Mouse (Mus musculus): Measurements from ENCODE around the gene Thbs3.
A peak's percentile ranks its signal among the peaks of the same experiment; 100 is the strongest.

Thbs3 gene

DNA sequence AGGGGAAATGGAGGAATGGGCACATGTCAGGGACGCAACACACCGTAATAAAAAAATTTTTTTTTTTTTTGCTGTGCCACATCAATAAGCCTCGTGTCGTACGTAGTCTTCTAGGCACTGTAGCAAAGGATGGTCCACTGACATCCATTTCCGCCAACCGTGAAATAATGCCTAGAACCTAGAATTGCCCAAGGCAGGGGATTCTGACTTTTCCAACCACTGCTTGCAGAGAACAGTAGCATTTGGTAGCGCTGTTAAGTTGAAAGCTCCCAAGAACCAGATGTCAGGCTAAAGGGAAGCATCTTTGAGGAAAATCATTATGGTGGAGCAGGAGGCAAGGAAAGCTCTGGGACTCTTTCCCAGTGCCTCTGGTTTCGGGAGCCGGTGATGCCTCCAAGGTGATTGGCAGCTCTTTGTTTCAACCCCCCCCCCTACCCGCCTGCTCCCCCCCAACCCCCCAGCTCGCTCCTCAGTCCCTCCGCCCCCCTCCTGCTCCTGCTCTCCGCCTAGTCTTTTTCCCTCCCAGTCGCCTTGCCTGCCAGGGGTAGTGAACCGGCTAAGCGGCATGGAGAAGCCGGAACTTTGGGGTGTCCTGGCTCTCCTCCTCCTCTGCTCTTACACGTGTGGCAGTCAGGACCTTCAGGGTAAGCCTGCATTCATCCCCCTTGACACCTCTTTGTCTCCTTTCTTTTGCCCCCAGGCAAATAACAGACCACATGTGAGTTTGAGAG, at the start of gene Thbs3:
Gene Thbs3 (plus strand): TSS at position 500 of the 731 bp plus-strand sequence.
- DNase-seq = no peak

DNA sequence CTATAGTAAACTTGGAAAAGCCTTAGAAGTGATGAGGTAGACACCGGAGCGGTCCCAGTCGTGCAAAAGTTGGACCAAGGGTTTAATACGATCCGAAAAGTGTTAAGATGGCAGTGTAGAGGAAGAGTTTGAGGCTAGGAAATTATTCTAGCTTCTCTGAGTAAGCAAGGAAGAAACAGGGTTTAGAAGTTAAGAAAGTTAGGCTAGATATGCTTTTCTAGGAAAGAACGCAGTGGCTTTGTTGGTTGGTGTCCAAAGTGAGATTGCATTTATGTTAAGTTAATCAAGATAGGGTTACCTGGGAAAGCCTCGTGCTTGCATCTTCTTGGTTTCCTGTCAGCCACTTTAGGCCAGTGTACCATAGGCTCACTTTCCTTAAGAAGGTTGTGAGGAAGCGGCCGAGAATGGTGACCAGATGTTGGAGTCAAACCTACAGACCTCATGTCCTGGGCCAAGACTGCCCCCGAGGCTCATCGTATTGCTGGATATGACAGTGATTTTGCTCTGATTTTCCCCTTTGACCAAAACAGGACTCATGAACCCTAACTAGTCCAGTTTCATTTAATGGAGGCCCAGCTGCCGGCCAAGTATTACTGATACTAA, 49.6 kb upstream of the Thbs3 start:
- DNase-seq = no peak

DNA sequence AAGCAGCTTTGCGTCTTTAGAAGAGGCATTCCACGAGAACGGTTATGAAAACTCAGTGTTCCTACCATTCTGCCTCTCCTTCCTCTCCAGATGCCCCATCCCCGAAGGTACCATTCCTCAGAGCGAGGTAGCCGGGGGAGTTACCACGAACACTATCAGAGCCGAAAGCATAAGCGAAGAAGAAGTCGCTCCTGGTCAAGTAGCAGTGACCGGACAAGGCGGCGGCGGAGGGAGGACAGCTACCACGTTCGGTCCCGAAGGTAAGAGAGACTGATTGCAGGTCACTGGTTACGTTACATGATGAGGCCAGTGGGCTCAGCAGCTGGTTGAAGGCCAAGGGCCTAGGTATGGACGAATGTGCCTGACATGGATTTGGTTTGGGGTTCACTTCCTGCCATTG, 48.0 kb upstream of the Thbs3 start:
- no peak for DNase-seq

DNA sequence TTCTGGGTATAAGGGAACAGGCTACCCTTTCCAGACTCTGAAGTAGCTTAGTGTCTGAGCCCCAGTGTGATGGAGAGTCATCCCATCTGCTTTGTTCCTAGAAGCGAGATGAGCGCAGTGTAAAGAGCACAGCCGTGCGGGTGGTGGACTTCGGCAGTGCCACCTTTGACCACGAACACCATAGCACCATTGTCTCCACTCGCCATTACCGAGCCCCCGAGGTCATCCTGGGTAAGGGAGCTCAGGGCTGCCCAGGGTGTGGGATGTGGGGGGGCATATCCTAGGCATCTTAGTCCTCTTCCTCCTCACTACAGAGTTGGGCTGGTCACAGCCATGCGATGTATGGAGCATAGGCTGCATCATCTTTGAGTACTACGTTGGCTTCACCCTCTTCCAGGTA, 40.1 kb upstream of the Thbs3 start:
- DNase-seq = no peak

DNA sequence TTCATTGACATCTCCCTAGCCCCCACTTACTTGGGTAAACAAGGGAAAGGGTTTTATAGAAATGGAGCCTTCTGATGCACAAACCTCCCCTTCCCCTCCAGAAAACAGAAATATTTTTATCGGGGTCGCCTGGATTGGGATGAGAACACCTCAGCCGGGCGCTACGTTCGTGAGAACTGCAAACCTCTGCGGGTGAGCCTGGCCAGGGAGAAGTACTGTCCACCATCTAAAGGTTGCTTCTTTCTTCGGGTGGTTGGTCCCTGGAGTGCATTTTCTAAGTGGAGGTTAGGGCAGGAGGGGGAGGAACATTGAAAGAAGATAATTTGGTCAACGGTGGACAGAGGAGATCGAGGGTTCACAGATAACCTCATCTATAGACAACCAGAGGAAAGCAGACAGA, 39.4 kb upstream of the Thbs3 start:
- no peak for DNase-seq

DNA sequence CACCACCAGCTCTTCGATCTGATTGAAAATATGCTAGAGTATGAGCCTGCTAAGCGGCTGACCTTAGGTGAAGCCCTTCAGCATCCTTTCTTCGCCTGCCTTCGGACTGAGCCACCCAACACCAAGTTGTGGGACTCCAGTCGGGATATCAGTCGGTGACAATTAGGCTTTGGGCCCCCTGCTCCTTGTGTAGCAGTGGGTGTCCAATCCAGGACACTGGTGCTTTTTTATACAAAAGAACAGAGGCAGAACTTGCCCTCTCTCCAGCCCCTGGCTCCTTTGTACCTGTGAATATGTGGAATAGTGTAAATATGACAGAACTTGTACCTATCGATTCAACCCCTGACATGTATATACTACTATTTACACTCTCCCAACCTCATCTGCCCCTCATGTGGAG, 38.6 kb upstream of the Thbs3 start:
- DNase-seq = no peak

DNA sequence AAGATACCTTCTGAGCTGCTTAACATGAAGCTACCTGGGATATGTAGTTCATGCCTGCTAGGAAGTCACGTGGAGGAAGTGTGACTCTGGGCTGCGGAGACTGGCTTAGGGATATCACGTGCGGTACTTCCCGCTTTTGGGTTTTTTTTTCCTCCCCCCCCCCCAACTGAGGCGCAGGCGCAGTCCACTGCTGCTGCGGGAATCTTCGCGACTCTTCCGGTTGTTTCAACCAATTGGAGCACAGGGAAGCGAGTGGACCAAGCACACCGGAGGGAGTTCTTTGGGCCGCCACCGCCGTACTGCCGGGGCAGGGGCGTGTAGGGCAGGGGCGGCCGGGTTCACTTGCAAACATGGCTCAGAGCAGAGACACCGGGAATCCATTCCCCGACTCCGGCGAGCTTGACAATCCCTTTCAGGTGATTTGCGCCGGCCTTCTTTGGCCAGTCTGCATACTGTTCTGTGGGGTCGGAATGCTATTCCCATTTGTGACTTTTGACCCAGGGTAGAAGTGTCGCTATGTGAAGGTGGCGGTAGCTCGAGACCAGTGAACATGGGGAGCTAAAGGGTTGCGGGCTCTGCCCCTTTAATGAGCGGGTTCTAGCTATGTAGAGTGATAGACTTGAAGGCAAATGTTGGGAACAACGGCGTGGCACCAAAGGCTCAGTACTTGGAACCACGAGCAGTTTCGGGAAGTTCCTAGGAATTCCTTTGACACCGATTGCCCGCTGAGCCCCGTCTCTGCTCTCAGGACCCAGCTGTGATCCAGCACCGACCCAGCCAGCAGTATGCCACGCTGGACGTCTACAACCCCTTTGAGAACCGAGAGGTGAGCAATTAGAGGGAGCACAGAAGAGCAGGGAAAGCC, 37.5 kb upstream of the Thbs3 start, which contains the start of gene Scamp3:
Gene Scamp3 (plus strand): TSS at position 232 of the 865 bp plus-strand sequence.
- peak; percentile 75 to 83 for DNase-seq

DNA sequence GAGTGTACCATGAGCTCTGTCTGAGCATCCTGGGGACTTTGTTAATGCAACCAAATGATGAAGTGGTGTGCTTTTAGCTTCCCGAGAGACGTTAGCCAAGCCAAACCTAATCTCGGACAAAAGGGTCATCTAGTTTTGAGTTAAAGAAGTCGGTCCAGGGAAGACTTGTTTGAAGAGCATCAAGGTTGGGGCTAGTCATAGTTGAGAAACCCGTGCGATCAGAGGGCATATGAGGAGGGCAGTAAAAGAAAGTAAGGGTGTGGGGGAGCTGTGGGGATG, 36.9 kb upstream of the Thbs3 start:
- DNase-seq = no peak

DNA sequence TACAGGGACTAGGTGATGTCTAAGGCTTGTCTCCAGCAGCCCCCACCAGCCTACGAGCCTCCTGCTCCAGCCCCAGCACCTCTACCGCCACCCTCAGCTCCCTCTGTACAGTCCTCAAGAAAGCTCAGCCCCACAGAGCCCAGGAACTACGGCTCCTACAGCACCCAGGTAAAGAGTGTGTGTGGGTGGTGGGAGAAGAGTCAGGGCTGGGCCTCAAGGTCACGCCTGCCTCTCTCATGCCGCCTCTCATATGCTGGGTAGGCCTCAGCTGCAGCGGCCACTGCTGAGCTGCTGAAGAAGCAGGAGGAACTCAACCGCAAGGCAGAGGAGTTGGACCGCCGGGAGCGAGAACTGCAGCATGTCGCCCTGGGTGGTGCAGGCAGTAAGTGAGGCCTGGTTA, 35.9 kb upstream of the Thbs3 start:
- DNase-seq = peak in 1 of 2 experiments; percentile 35

DNA sequence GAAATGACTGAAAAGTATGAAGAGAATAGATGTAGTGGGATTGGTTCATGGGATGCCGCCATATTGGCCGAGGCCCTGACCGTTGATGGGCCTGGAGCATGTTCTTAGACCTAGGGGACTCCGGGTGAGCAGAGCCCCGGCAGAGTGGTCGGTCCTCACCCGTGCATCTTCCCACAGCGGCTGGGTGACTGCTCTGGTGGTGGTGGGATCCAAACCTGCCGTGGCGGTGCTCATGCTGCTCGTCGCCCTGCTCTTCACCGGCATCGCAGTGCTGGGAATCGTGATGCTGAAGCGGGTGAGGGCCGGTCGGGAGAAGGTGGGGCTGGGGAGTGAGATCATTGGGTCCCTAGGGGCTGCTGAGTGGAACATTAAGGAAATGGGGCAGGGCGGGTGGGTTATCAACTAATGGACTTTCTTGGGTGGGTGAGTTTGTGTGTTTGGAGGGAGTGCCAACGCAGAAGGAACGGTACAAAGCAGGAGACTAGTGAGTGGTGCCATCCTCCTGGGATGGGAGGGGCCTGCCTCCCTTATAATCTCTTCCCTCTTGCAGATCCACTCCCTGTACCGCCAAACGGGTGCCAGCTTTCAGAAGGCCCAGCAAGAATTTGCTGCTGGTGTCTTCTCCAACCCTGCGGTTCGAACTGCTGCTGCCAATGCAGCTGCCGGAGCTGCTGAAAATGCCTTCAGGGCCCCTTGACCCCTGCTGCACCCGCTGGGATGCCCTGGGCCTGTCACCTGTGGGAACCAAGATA, 33.1 kb upstream of the Thbs3 start:
- peak in 1 of 2 experiments; percentile 25 for DNase-seq

DNA sequence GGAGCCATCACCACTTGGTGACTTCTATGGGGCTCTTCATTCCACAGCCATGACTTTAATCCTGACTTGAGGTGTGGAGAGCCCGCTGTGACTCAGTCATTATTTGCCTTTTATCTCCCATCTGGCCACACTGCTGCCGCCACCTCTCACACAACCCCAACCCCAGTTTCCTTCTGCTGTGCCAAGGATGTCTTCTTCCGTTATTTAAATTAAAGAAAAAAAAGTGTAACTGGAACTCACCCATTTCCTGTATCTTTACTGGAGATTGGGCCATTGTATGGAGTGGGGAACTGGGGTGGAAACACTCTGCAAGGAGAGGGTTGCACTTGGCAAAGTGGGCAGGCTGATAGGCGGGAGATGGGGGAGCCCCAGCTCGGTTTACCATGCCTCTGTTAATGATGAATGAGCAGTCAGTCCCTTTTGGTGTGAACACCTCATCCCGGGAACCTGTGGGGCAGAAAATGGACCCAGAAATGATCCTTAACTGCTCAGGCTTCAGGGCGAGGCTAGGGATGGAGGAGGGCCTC, 32.4 kb upstream of the Thbs3 start:
- no peak for DNase-seq

DNA sequence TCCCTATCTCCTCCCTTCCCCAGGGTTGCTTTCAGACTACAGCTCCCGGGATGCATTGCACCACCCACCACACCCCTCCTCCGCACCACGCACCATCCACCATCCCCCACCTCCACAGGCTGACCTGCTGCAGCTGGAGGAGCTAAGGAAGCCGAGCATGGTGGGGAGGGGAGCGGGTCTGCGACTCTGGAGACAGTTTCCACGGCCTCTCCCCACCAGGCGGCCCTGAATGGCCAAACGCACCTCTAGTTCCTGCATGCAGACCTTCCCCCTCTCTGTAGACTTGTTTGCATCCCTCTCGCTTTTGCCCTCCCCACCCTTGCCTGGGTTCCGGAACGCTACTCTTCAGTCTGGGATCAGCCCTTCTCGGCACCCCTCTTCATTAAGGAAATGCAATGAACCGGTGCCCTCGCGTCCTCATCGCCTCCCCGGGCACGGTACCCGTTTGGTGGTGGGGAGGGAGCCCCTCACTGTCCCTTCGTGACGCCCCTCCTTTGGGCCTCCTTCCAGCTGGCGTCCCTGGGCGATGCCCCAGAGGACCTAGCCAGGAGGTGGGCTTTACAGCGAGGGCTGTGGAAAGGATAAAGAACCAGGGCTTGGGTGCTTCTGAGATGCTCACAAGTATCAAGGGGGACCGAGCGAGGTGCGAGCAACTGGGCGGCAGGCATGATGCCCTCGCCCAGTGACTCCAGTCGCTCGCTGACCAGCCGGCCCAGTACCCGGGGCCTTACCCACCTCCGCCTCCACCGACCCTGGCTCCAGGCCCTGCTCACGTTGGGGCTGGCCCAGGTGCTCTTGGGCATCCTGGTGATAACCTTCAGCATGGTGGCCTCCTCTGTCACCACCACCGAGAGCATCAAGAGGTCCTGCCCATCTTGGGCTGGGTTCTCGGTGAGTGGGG, 31.7 kb upstream of the Thbs3 start, which contains the start of gene Fam189b:
Gene Fam189b (plus strand): TSS at position 86 of the 901 bp plus-strand sequence.
- DNase-seq = peak; percentile 85 to 91

DNA sequence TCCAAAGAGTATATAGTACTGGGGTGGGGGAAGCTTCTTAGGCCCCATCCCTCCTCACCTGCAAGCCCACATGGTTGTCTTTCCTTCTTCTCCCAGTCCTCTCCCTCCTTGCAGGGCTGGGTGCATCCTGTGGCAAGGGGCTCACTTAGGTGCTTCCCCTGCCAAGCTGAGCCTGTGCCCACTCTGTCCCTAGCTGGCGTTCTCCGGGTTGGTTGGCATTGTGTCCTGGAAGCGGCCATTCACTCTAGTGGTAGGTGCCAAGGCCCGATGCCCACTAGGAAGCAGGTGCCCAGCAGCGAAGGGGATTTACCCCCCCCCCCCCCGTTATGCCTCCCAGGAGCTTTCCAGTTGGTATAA, 31.0 kb upstream of the Thbs3 start:
- no peak for DNase-seq

DNA sequence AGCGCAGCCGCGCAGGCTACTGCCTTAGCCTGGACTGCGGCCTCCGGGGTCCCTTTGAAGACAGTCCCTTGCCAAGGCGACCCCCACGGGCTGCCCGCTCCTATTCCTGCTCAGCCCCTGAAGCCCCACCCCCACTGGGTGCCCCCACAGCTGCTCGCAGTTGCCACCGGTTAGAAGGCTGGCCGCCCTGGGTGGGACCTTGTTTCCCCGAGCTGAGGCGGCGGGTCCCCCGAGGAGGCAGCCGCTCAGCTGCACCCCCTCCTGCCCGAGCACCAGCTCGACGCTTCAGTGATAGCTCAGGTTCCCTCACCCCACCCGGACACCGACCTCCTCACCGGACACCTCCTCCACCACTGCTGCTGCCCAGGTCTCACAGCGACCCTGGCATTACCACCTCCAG, 27.8 kb upstream of the Thbs3 start:
- DNase-seq = peak; percentile 77 to 88

DNA sequence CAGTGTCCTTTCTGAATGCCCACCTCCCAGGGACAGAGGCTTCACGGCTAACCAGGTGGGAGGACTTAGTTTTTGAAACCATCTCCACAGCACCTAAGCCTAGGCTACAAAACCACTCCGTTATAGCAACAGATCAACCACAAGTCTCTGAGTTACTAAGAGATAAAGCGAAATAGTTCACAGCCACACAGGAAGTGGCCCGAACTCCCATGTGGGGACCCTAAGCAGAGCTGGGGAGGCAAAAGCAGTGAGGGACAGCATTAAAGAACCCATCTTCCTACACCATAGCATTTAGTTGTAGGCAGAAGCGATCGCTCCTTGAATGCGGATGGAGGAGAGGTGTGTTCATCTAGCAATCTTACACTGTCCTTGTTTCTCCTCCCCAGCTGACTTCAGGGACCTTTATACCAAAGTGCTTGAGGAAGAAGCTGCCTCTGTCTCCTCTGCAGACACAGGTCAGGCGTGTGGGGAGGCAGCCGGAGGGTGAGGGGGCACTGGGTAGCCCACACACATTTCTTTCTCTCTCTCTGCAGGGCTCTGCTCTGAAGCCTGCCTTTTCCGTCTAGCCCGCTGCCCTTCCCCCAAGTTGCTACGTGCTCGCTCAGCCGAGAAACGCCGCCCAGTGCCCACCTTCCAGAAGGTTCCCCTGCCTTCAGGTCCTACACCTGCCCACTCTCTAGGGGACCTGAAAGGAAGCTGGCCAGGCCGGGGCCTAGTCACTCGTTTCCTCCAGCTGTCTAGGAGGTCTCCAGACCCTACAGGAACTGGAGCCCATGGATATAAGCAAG, 27.1 kb upstream of the Thbs3 start:
- peak; percentile 71 to 75 for DNase-seq

DNA sequence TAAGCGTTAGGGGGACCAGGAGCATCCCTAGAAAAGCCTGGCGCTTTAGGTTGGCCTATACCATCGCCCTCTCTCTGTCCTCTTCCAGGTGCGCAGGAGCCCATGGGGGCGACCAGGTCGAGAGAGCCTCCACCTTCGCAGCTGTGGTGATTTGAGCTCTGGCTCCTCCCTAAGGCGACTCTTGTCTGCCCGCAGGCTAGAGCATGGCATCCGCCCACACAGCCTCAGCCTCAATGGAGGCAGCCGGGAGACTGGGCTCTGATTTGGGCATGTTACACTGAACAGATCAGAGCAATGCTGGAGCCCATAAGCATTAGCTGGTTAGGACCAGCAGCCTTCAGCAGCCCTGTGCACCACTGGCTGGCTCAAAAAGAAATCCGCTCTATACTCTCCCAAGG, 26.5 kb upstream of the Thbs3 start:
- DNase-seq = peak; percentile 67 to 74

DNA sequence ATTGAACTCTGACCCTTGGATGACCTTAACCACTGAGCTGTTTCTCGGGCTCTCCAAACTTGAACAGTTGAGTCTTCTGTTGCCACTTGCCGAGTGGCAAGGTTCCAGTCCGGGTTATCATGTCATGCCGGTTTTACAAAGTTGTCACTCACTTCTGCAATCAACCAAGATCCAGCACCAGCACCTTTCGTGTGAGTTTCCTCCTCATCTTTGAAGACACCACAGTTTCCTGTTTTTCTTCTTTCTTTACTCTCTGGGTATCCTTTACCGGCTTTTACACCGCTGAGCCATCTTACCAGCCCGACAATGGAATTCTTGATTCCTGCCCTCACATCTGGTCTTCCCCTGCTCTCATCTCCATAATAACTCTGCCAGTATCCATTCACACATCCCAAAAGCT, 24.5 kb upstream of the Thbs3 start:
- DNase-seq = peak; percentile 57 to 58

DNA sequence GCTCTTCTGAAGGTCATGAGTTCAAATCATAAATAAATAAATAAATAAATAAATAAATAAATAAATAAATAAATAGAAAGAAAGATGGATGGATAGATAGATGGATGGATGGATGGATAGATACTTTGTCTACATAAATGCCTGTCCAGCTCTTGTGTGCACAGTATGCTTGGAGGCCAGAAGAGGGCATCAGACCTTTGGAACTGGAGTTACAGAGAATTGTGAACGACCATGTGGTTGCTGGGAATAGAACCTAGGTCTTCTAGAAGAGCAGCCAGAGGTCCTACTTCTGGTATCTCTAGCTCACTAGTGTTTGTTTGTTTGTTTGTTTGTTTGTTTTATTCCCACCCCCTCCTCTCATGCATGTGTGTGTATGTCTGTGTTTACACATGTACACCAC, 21.6 kb upstream of the Thbs3 start:
- DNase-seq = no peak

DNA sequence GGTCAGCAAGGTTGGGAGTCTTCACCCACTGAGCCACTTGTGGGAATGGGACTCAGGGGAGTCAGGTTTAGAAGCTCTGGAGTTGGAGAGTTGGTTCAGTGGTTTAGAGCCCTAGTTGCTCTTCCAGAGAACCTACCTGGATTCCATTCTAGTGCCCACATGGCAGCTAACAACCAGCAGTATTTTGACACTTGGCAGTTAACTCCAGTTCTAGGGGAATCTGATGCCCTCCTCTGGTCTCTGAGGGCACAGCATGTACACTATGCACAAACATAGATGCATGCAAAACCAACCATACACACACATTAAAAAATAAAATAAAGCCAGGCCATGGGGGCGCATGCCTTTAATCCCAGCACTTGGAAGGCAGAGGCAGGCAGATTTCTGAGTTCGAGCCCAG, 21.1 kb upstream of the Thbs3 start:
- DNase-seq = peak; percentile 68 to 69

DNA sequence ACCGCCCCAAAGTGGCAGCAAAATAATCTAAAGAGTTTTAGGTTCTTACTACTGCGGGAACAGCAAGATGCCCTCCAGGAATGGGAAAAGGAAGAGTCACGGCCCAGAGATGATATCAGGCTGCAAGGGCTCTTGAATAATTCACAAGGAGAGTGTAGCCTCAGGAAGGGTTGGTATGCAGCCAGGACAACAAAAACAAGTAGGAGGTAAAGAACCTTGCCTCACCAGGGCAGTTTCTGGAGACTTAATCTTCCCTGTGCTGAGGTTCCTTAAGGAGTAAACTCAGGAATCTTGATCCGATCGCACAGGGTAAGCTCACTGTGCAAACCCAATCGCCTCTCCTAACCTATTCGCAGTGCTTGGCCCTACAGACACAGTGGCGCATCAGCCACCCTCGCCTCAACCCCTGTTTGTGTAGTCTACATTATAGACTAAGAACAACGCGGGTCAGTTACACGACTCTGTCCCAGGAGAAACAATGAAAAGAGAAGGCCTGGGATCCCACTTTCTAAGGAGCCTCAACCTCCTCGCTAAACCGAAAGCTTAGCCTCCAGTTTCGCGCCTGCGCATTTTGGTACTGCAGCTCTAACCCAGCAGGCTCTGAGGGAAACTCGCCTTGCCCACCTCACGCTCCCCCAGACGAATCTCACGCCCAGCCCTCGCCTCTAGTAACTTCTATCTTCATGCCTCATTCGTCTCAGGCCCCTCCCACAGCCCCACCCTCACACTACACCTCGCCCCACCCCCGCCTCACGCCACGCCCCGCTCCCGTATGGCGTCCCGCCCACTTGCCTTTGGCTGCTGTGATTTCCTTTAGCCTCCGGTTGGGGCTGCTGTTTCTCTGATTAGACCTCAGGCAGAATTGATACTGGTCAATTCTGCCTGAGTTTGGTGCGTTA, 18.8 kb upstream of the Thbs3 start:
- DNase-seq = peak; percentile 90 to 95

All from thymus, postnatal 36 days (tissue).